Mouse (Mus musculus) embryo, embryonic 10.5 days (tissue): ENCODE data around the gene Faim.
A peak's percentile ranks its signal among the peaks of the same experiment; 100 is the strongest.

ENCODE experiments used
- DNase-seq: peaks from one replicate; pipeline ENCODE4 v3.0.0-alpha.2; 2015; ENCODE audit warnings: low spot score

The Faim gene

GRCm38 (mm10) chr9:98985800-98986475 lies at the start of gene Faim:
Gene Faim (plus strand): TSS chr9:98986373.
- peak; percentile 99 for DNase-seq

- peak; percentile 58 for DNase-seq
Measured at GRCm38 (mm10) chr9:98939290-98939689, 46.9 kb upstream of the Faim start.

- peak; percentile 51 for DNase-seq
Measured at GRCm38 (mm10) chr9:98952171-98953050, 33.8 kb upstream of the Faim start.

GRCm38 (mm10) chr9:98953291-98953690 lies 32.9 kb upstream of the Faim start:
- DNase-seq: peak; percentile 34

GRCm38 (mm10) chr9:98953830-98954229 lies 32.3 kb upstream of the Faim start:
- peak; percentile 24 for DNase-seq

GRCm38 (mm10) chr9:98954391-98955102 lies 31.6 kb upstream of the Faim start:
- DNase-seq: peak; percentile 62

- peak; percentile 74 for DNase-seq
Measured at GRCm38 (mm10) chr9:98955103-98955715, 31.0 kb upstream of the Faim start, which contains the start of gene Foxl2. Gene Foxl2 (plus strand): TSS chr9:98955288.

- peak; percentile 68 for DNase-seq
Measured at GRCm38 (mm10) chr9:98955716-98956224, 30.4 kb upstream of the Faim start.

- DNase-seq: peak; percentile 66
Measured at GRCm38 (mm10) chr9:98956591-98957381, 29.4 kb upstream of the Faim start.

- DNase-seq: peak; percentile 57
Measured at GRCm38 (mm10) chr9:98957751-98958351, 28.3 kb upstream of the Faim start.

GRCm38 (mm10) chr9:98958628-98959027 lies 27.5 kb upstream of the Faim start:
- peak; percentile 46 for DNase-seq

GRCm38 (mm10) chr9:98959851-98960250 lies 26.3 kb upstream of the Faim start:
- no peak for DNase-seq

- no peak for DNase-seq
Measured at GRCm38 (mm10) chr9:98960348-98960747, 25.8 kb upstream of the Faim start.

- peak; percentile 46 for DNase-seq
Measured at GRCm38 (mm10) chr9:98961591-98962477, 24.3 kb upstream of the Faim start.

GRCm38 (mm10) chr9:98962478-98963142 lies 23.6 kb upstream of the Faim start:
- peak; percentile 65 for DNase-seq

GRCm38 (mm10) chr9:98963661-98964060 lies 22.5 kb upstream of the Faim start:
- peak; percentile 43 for DNase-seq

- DNase-seq: peak; percentile 77
Measured at GRCm38 (mm10) chr9:98965084-98965483, 21.1 kb upstream of the Faim start.

GRCm38 (mm10) chr9:98973101-98973521 lies 13.1 kb upstream of the Faim start:
- DNase-seq: peak; percentile 59

- peak; percentile 44 for DNase-seq
Measured at GRCm38 (mm10) chr9:98973561-98973960, 12.6 kb upstream of the Faim start.
